Mouse (Mus musculus): ENCODE data around the gene Dsp.

The Dsp gene

DNA sequence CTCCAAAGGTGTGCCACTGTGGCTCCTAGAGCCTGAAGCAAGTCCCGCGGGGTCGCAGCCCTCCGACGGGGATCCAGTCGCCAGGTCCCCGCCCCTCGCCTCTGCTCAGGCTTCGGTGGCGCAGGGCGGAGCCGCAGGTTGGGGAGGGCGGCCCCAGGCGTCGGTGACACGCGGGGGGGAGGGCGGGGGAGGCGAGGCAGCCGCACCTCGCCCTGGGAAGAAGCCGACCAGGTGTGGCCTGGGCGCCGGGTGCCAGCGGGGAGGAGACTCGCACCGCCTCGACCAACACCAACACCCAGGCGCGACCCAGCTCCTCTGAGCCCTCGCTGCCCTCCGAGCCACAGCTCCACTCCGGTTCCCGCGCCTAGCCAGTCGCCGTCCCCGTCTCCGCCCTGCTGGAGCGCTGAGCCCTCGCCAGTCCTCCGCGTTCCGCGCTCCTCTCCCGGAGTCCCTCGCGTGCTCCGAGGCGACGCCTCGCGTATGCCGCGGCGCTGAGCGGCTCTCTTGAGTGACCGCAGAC lies at the start of gene Dsp:
Gene Dsp (plus strand): TSS at position 226 of the 520 bp plus-strand sequence.
- peak; percentile 62 to 84 for DNase-seq

DNA sequence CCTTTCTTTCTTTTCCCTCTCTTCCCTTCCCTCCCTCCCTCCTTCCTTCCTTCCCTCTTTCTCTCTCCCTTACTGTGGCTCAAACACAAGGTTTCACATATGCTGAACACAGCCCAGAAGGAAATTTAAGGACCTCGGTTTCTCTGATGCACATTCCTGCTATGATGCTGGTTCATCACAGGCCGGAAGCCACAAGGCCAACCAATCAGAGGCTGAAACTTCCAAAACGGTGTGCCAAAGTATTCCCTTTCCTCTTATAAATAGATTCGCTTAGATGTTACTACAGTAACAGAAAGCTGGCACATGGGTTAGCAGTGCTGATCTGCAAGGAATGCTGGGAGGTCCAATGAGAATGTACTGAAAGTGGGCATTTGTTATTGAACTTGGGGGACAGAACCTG lies 47.7 kb upstream of the Dsp start:
- no peak for DNase-seq

DNA sequence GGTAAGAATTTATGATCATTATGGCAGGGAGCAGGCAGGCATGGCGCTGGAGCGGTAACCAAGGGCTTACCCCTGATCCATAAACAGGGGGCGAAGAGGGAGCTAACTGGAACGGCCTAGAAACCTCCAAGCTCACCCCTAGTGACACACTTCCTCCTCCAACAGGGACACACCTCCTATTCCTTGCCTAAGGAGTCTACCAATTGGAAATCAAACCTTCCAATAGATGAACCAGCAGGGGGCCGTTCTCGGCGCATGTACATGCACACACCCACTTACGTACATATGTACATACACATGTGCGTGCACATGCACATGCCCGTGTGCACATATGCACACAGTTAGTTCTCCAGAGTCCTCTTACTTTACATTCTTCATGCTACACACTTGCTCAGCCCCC lies 46.6 kb upstream of the Dsp start:
- no peak for DNase-seq

DNA sequence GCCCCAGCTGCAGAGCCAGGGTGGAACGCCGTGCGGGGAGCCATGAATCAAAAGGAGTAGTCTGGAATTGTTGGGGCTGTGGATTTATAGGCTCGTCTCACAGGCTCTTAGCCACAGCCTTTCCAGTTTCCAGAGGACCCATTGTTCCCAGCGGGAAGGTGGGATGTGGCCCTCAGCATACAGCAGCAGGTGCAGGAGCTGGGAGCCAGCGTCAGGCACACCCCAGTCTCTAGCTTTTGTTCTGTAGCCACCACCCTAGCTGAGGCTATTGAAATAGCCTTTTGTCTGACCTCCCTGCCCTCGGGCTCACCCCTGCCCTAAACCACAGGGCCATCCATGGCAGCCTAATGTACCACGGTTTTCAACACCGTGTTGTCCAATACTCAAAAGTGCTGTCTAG lies 42.0 kb upstream of the Dsp start:
- no peak for DNase-seq

DNA sequence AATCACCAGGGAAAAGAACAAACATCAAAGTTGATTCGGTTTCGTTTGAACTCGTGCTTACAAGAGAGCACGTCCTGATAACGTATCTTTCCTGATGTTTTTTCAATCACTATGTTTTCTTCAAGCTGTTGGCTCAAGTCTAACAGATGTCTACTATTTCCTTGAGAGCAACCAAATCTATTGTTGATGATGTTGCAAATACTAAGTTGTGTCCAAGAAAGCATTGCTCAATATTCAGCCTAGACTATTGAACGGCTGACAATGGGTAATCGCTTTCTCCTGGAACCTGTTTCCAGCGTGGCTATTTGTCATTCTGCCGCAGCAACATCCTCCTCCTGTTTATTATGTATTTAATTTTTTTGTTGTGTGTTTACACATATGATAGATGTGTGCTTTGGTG lies 28.8 kb upstream of the Dsp start:
- DNase-seq, result no peak

DNA sequence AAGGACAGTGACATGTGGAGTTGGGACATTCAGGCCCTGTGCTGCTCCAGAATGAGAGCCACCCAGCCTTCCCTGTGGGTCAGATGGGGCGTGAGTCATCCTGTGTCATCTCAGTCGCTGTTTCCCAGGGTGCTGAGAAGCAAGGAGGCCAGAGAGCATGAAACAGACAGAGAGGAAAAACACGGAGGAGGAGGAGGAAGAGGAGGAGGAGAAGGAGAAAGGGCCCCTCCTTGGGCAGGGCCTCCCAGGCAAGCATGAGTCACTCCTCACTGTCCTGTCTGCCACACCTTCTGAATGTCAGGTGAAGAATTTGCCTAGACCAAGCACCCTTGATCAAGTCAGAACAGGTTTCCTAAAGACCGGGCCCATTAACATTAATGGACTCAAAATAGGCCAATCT lies 27.4 kb upstream of the Dsp start:
- DNase-seq, result no peak

DNA sequence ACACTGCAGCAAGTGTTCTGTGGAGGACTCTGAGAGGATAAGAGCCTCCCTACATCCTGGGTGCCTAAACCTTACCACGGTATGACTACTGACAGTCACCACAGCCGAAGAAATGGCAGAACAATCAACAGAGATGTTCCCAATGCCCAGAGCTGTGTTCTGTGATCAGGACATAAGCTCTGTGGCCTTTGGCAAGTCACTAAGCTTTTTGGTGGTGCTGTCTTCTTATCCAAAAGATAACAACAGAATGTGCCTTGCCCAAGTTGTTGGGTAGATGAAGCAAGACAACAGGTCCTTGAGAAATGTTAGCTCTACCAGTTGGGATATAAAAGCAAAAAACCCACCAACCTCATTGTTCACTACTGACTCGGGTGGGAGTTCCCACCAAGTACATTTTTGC lies 23.4 kb upstream of the Dsp start:
- DNase-seq, result no peak

DNA sequence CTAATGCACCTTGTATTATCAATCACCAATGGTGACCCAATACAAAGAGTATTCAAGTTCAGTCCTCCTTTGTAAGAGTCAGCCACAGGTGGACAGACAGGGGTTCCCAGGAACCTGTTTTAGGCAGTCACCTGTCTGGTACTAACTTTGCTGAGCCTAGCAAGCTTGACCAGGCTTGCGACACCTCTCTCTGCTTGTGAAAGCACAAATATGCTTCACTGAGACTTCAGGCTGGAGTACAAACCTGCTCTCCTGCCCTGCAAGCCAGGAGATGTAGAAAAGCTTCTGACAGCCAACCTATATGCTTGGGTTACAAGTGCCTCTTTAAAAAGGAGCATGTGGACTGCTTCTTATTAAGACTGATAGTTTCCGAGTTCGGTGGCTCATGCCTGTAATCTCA lies 22.8 kb upstream of the Dsp start:
- no peak for DNase-seq

DNA sequence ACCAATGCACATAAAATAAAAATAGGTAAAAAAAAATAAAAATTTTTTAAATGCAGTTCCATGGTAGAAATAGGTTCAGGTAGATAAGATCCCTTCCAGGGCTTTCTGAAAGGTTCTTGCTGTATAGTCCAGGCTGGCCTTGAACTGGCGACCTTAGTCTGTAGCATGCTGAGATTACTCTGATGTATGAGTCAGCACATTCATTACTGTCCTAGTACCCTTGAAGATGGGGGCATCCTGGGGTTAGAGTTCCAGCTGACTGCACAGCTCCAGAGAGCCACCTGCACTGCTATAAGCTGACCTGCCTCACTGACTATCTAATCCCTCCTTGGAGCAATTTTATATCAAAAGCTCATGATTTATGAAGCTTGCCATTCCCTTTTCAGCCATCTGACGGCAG lies 21.6 kb upstream of the Dsp start:
- no peak for DNase-seq

DNA sequence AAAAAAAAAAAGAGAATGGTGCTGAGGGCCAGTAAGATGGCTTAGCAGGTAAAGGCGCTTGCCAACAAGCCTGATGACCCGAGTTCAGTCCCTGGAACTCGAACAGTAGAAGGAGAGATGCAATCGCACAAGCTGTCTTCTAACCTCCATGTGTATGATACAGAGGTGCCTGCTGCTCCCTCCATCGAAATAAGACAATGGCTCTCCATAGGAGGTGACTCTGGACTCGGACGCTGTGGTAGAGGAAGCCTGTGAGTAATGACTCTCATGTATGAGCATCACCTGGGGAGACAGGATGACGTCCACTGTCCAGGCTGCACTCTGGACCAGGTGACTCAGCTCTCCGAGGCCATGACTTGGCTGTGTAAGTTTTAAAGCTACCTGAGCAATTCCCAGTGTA lies 21.0 kb upstream of the Dsp start:
- DNase-seq, result no peak

DNA sequence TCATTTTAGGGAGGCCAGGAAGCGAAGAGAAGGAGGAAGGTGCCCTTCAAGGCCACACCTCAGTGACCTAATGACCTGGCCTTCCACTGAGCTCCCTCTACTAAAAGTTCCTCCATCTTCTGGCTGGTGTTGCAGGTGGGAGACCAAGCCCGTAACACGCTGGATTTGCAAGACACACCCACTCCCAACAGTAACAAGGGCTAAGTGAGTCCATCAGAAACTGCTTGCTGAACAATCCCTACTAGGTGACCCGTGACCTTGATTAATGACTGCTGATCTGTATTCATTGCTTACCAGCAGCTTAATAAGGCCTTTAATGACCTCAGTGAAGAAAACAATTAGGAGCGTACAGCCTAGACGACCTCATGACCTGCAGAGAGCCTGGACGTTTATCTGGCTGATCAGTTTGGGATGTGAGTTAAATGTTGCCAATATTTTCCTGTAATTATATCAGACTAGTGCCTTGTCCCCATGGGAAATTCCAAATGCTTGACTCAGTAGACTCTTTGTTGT lies 18.0 kb upstream of the Dsp start:
- DNase-seq, result no peak

DNA sequence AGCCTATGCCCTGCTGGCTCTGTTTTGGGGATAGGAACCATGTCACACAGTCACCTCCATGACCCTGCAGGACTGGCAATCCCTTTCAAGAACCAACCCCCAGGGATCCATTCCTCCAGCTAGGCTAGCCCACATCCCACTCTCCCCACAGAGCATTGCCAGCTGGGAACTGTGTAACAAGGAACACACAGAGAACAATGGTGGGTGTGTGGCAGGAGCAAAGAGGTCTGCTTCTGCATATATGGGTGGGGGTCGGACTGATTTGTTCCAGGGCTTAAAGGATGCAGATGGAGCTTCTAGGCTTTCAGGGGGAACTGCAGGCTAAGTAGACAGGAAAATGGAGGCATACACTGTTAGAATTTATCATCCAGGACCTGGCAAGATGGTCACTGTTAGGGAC lies 10.6 kb upstream of the Dsp start:
- DNase-seq, result no peak

DNA sequence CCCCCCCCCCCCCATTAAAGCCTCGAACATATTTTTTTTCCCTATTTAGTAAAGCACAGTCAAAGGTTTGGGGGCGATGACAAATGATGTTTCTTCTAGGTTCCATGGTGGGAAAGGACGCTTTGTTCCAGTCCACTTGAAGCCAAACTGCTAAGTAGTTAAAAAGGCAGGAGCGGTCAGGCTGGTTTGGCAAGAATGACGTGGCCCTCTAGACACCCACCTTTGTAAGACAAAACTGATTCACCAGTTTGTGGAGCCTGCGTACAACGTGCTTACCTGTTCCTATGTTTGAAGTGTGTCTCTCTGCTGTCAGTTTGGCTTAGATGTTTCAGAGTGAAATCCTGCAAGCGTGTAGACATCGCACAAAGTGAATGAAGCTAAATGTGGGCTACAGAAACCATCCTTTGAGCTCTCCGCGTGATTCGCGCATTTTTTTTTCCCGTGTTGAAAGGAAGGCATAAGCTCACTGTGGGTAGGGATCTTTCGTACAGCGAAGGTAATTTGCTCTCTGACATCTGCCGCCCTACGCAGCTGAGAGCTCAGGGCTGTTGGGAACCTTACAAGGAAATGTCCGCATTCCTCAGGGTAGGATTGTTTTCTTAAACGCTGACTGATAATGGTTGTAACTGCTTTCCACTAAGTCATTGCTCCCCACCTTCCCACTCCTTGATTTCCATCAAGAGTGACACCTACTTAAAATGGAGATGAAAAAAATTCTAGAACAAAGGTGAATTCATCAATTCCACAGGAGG lies 6.0 kb upstream of the Dsp start:
- peak; percentile 51 to 78 for DNase-seq

DNA sequence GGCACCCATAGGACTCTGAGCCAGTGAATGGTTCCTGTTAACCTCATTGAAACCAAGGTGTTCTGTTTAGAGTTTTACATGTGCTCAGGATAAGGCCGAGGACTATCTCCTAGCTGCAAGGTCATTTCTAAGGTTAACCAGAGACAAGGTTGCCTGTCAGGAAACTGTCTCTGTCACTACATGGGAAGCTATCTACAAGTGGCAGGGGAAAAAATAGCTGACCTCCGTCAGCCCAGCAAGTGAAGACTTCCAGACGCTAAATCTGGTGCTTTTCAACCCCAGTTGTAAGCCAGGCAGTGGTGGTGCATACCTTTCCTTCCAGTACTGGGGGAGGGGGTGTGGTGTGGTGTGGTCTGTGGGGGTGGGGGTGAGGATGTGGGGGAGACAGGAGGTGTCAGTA lies 2.7 kb upstream of the Dsp start:
- DNase-seq, result no peak

DNA sequence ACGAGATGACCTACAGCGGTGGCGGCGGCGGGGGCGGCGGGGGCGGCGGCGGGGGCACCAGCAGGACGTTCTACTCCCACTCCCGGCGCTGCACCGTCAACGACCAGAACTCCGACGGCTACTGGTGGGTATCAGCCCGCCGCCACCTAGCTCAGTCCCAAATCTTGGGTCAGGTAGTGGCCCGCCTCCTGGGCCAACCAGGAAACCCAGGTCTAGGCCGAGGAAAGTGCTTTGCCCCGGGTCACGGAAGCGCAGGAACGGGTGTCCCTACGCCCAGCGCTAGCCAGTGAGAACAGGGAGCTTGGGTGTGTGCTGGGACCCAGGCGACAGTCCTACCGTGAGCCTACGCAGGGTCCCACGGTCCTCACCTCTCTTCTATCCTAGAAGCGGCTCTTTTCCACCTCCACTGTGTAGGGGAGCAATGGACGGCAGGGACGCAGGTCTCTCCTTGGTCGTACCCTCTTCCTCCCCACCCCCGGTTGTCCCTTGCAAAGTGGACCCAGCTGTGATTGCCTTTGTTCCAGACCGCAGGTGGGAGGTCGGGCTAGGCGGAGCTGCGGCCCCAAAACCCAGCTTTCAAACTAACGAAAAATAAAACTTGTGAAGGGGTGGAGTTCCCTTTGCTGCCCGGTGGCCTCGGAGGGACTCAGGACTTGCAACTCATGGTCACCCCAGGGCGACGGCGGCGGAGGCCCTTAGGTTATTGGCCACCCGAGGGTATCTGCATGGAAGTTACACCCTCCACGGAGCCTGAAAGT lies 756 bp downstream of the Dsp start:
- peak; percentile 13 to 55 for DNase-seq

DNA sequence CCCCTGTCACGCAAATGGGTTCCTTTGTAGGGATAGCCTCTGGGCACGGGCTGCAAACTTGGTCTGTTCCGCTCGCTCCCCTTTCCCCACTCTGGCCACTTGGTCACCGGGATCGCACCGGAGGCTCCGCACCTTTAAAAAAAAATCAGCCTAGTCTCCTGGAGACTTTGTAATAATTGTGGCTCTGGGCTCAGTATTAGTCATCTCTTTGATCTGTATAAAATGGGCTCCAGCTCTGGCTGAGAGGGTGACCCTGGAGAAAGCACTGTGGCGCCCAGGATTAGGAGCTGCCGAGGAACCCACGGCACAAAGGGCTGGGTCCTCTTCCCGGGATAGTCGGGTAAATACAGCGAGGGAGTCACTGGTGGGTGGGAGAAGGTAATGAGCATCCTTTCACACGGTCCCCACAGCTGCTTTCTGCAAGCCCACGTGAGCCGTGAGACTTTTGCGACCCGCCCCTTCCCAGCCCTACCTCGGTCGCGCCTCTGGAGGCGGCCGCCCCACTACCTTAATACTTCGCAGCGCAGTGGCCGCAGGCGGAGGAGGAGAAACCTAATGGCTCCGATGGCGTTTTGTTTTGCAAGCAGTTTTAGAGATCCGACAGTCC lies 1.4 kb downstream of the Dsp start:
- DNase-seq, result peak; percentile 16 to 57

DNA sequence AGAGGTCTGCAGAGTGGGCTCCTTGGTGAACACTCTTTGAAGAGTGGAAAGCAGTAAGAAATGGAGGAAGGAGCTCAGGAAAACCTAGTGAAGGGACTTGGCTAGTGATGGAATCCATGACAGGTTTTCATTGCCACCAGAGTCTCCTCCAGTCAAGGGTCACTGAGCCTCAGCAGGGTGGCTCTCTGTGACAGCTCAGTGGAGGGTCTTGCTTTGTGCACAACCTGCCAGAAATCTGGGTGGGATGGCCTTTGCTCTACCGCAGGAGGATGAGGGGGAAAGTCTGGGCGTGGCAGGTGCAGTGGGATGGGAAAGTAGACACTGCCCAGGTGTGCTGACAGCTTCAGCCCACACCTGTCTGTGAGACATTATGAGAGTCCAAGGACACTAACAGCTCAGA lies 4.4 kb downstream of the Dsp start:
- no peak for DNase-seq

DNA sequence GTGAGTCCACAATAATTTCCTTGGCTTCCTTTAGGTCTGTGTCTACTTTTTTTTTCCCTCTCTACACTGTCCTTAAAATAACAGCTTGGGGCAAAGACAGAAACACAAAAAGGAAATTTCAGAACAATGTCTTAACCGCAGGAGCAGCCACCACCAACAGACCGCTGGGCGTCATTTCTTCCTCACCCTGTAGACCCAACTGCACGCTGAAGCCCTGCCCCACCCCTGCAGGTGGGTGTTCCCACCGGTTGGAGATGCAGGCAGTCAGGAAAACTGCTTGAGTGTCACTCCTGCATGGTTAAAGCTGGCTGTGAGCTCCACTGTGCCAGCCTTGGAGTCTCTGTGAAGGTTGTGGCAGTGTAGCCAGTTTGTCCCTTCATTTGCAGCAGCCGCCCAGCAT lies 6.5 kb downstream of the Dsp start:
- DNase-seq, result no peak

DNA sequence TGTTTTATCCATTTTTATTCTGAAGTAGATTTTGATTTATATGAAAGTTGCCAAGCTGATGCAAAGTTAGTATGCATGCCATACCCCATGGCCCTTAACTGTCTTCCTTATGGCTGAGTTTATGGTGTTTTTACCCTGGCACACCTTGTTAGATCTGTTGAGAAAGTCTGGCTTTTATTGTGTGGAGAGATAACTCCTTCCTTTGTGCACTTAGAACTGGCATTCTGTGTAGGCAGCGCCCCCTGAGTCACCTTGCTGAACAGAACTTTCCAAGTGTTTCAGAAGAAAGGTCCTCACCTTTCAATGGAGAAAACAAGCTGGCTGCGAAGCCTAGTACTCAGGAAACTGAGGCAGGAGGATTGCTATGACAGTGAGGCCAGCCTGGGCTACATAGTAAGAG lies 10.9 kb downstream of the Dsp start:
- no peak for DNase-seq

DNA sequence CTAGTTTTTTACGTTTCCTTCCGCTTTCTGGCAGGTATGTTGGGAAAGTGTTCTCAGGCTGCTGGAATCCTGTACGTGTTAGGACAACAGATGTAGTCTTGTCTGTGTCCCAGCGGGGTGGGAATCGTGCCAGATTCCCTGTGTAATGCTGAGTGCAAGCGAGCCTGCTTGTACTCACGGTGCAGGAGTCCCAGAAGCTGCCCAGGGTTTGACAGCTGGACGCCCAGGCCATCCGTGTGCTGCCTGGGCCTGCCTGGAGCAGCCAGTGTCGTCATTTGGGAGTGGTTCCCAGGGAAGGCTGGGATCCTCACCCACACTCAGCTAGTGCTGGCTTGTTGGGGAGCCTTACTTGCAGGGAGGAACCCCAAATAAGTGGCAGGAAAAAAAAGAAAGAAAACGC lies 11.6 kb downstream of the Dsp start:
- DNase-seq, result peak; percentile 26 to 47

DNA sequence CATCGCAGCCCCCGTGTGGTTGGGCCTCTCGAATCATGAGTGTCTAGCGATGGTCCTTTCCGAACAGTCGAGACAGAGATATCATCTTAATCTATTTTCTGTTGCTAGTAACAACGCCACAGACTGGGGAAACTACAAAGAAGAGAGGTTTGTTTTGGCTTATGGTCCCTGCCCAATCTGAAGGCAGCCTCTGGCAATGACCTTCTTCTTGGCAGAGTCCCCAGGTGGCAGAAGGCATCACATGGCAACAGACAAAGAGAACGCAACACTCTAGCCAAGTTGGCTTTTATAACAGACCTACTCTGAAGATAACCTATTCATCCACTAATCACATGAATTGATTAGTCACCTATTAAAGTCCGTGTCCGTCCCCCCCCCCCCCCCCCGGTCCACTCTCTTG lies 13.8 kb downstream of the Dsp start:
- no peak for DNase-seq

DNA sequence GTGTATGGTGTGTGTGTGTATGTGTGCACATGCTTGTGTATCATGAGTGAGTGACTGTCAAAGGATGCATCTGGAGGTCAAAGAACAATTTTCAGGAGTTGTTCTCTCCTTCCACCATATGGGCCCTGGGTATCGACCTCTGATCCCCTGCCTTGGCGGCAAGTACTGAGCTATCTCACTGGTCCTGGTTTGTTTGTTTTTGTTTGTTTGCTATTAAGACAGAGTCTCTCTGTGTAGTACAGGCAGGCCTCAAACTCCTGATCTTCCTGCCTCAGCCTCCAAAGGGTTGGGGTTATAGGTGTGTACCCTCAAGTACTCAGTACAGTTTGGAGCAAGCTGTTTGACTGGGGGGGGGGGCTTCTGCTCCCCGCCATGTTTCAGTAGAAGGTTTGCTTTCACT lies 16.0 kb downstream of the Dsp start:
- DNase-seq, result no peak

DNA sequence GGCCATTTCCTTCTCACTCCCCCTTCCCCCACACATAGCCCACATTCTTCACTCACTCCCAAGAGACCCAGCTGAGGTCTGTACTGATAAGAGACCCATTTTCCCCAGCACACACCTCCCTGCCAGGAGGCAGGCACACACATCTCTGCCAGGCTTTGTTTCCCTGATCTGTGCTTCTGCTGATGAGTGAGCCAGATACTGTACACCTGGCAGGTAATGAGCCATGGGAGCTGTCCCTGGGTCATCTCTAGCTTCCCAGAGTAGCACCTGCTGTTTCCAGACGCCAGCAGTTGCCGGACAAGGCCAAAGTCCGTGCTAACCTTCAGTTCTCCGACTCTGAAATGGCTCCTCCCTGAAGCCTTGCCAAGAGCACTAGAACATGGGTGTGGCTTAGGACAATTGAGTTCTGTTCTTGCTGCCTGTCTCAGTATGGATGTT lies 19.6 kb downstream of the Dsp start:
- peak; percentile 56 to 67 for DNase-seq

DNA sequence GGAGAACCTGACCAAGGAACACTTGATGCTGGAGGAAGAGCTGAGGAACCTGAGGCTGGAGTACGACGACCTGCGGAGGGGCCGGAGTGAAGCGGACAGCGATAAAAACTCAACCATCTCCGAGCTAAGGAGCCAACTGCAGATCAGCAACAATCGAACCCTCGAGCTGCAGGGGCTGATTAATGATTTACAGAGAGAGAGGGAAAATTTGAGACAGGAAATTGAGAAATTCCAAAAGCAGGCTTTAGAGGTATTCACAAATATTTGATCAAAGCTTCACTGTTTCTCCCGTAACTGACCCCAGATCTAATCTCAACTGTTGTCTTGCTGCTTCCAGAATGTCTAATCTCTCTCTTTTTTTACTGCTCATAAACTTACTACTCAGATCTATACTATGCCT lies 42.3 kb downstream of the Dsp start:
- DNase-seq, result no peak
